Mouse (Mus musculus) erythroblast, embryonic 14.5 days (primary cell): ENCODE measurements around the gene Tex36.

Experiments used
- GATA1 ChIP-seq: IDR thresholded peaks from 2 replicates; pipeline ENCODE4 v1.6.1; 2012; ENCODE audit warnings: low read length, inconsistent platforms, mixed read lengths
- TAL1 ChIP-seq: IDR thresholded peaks from 3 replicates; pipeline ENCODE4 v1.6.1; 2012; ENCODE audit warnings: low read length, inconsistent platforms, mixed read lengths

DNA sequence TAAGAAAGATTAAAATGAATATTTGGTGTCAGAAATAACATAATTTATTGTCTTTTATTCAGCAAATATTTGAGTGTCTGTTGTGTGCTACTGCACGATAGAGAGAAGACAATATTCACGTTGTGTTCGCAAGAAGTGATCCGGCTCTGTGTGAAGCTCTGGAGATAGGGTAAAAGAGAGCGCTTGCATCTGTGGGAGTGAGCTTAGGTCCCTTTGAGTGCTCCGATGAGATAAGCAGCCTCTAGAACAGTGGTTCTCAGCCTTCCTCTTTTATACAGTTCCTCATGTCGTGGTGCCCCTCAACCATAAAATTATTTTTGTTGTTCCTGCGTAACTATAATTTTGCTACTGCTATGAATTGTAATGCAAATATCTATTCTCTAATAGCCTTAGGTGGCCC is 37.4 kb downstream of the Tex36 start:
- TF ChIP-seq GATA1 (no peak), TAL1 (peak; percentile 30; the same call in 1 of the 3 replicates)
